Mouse (Mus musculus): ENCODE measurements at regions not wholly inside any gene's neighbourhood (a gene's known extent, or its start where the extent isn't known, plus 50 kb on each side); places are given as distances from the start of the nearest gene placed in this dataset.

GRCm38 (mm10) chr7:67814861-67815260, 55.3 kb upstream of the Synm start:
- Histone ChIP-seq H3K4me1 (ENCODE audit: control insufficient read depth, insufficient read depth, low read length) (no peaks in the 10 kb centered on the region), H3K27ac (ENCODE audit: insufficient read depth, low read depth, low read length) (no peak overlapping the region), H3K4me3 (ENCODE audit: insufficient read depth, low read depth, low read length) (no peak overlapping the region), H3K27me3 (replicated peaks; ENCODE audit: control insufficient read depth, insufficient read depth, low read length) (no peaks in the 10 kb centered on the region), H3K36me3 (ENCODE audit: control insufficient read depth, insufficient read depth, low read length) (no peaks in the 10 kb centered on the region)
- DNase-seq = no peak
- TF ChIP-seq CTCF (conservative IDR thresholded peaks at IDR 0.05; ENCODE audit: insufficient read depth, insufficient read length, low read depth, low read length) (no peak), POLR2A (IDR thresholded peaks at IDR 0.05; ENCODE audit: low read depth, low read length) (no peak)
- 78% methylated on average over 9 of the region's 9 CpGs for WGBS

All from kidney, adult 2 months (tissue).